Mouse (Mus musculus) spleen, postnatal 4 days (tissue): Measurements from ENCODE around the gene Gm20509.
A peak's percentile ranks its signal among the peaks of the same experiment; 100 is the strongest.
"Not testable (repeated sequence)": the region's sequence is repeated elsewhere in the genome, so short reads cannot be mapped to it uniquely, and the experiment has no call there.

ENCODE experiments used
- DNase-seq, 2 experiments: peaks; one replicate each; pipeline ENCODE4 v3.0.0; 2022; ENCODE audit warnings: low spot score in 2 of 2

Gene Gm20509

GRCm38 (mm10) chr9:73102181-73102580, at the start of gene Gm20509:
TSS of gene Gm20509 (plus strand) at chr9:73102470.
- DNase-seq: no peak

- no peak for DNase-seq
These were observed 46.8 kb upstream of the Gm20509 start for GRCm38 (mm10) chr9:73055441-73055911.

GRCm38 (mm10) chr9:73059224-73059623, 43.0 kb upstream of the Gm20509 start:
- no peak for DNase-seq

- DNase-seq: no peak
These were observed 38.5 kb upstream of the Gm20509 start for GRCm38 (mm10) chr9:73063621-73064290.

DNA sequence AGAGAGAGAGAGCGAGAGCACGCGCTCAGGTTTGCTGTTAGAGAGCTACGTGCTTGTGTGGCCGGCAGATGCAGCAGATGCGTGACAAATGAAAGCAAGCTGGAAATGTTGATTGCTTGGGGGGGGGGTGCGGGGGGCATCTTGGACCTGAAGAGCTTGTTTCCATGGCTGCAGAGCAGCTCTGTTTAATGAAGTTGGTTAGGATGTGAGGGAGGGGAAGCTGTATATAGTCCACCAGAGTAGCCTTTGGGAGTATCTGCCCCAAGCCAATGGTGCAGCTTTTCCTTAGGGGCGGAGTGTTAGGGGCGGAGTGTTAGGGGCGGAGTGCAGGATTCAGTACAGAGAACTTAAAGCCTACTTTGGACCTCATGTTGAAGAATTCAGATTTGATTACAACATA, 35.2 kb upstream of the Gm20509 start:
- DNase-seq: no peak

DNA sequence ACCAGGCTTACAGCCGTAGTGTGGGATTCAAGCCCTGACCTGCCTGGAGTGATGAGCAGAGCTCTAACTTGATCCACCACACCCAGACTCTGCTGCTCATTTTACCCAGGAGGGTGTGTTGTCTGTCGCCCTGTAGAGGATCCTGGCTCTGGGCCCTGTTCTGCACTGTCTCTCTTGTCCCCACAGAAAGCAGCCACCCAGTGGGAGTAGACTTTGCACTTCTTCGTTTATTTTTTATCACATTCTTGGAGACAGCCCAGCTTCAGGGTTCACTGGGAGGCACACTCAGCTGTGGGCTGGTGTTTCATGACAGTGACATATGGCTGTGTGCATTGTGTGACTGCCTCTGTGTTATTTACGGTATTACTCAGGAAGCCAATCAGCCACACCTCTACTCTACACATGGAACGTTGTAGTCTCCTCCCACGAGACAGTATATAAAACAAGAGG, 34.0 kb upstream of the Gm20509 start:
- no peak for DNase-seq

GRCm38 (mm10) chr9:73068688-73069087, 33.6 kb upstream of the Gm20509 start:
- DNase-seq: no peak

DNA sequence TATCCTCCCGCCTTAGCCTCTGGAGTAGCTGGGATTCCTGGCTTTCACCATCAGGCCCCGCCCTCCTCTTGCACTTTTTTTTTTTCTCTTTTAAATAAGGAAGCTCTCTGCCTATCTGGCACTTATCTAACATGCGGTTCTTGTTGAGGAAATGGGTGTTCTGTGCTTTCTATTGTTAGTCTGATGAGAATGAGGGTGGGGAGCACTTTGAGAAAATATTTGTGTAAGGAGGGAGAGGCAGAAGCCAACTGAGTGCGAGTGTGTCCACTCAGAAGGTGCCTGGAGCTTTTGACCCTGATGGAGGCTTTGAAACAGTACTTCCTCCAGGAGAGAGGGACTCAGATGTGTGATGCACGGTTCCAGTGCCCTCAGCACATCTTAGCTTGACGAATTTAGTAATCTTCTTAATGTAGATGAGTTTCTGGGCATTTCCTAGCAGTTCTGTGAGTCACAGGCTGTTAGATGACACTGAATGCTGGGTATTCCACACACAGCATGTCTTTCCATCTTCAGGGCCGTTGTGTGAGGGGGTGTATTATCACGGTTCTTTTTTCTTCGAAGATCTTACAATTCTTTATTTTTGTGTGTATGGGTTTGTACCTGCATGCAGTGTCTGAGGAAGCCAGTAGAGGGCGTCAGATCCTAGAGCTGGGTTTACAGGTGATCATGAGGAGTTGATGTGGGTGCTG, 31.2 kb upstream of the Gm20509 start:
- DNase-seq: no peak

DNA sequence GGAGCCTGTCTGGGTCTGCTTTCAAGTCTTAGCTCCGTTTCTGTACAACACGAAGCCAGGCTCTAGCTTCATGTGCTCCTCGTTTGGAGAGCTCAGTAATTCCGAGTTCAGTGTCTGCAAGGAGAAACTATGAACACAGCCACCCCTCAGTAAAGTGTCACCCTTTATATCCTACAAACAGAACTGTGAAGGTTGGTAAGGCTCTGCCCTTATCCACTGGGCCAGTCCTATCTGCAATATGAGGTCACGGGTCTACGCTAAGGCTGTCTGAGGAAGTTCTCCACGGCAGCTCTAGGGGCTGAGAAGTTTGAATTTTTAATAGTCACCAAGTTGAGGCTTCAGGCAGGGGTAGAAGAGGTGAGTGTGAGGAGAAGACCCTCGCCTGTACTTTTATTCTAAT, 29.8 kb upstream of the Gm20509 start:
- no peak for DNase-seq

DNA sequence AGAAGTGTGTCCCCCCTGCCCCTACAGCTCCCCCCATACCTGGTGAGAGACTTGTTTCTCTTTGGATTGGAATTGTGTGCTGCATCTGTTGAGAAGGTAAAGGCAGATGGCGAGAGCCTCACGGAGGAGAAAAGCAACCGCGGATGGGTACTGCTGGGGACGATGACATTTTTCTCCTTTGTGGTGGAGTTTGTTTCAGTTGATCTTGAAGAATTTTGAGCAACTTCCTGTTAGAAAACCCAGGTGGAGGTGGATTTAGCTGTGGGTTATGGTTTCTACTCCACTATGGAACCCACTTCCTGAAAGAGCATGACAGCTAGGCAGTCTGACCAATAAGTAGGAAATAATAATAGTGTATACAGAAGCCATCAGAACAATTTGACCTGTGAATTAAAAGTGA, 29.1 kb upstream of the Gm20509 start:
- DNase-seq: no peak

DNA sequence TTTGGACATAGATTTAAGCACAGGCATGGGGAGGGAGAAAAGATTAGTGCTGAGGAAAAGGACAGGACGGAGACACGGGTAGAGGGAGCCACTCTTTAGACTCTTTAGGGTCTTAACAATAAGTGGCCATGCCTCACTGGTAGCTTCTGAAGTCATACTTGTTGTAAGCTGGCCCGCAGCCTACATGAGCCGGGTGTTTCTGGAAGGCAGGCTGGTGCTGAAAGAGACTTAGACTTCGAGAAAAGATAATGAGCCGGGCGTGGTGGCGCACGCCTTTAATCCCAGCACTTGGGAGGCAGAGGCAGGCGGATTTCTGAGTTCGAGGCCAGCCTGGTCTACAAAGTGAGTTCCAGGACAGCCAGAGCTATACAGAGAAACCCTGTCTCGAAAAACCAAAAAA, 22.9 kb upstream of the Gm20509 start:
- DNase-seq: not testable (repeated sequence)

DNA sequence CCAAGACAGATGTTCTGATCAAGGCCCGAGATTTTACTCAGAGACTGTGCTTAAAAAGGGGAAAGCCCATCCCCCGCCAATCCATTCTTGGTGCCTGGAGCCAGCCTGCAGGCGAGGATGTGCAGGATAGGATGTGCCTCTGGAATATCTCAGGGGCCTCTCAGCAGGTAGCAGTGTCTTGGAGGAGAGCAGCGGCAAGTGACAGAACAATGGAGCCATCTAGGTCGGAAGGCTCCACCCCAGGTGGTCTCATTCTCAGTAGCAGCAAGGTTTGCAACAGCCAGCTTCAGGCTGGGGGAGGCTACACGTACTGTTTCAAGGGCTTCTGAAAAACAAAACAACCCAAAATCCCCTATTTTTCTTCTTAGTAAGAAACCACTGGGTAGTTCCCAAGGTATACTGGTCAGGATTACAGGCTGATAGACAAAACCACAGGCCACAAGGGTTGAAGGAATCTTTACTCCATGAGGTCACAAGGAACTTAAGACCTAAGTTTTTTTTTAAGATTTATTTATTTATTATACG, 22.4 kb upstream of the Gm20509 start:
- DNase-seq: no peak

DNA sequence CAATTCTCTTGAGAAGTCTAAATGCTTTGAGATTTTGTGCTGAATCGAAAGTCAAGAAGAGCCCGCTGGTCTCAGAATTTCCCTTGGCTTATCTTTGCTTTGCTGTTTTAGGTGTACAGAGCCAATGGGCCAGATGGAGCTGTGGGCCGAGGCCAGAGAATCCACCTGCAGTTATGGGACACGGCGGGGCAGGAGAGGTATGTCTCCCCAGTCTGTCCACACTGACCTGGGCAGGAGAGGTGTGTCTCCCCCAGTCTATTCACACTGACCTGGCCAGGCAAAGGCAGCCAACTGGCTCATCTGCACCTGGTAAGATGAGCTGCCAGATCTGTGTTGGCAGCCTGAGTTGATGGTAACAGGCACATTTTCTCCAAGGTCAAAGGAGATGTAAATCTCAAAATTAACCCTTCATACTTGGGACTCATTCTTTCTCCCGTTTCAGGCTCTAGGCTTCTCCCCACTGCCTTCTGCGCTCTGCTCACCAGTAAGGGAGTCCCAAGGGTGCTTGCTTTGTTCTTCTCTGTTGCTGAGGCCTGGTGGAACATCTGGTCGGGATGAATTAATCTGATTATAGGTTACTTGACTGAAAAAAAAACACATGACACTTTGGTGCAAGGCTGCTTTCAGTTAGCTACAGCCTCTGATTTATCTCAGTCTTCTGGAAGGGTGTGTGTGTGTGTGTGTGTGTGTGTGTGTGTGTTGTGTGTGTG, 19.8 kb upstream of the Gm20509 start:
- no peak for DNase-seq

- DNase-seq: no peak
These were observed 18.3 kb upstream of the Gm20509 start for GRCm38 (mm10) chr9:73083956-73084355.

GRCm38 (mm10) chr9:73085845-73086244, 16.4 kb upstream of the Gm20509 start:
- DNase-seq: no peak

DNA sequence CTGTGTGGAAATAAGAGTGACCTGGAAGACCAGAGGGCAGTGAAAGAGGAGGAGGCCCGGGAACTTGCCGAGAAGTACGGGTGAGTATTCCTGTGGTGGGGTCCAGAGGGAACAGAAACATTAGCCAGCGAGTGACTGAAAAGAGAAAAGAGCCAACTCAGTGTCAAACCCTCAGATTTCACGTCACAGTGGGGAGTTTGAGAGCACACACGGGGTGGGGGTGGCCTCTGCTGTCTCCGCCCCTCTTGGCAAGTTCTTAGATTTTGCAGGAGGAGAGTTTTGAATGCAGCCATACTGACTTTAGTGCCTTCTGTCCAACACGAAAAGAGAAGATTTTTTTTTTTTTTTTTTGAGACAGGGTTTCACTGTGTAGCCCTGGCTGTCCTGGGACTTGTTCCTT, 15.1 kb upstream of the Gm20509 start:
- DNase-seq: no peak

- DNase-seq: no peak
These were observed 14.7 kb upstream of the Gm20509 start for GRCm38 (mm10) chr9:73087581-73087980.

- DNase-seq: peak; percentile 42 to 69
These were observed 12.9 kb upstream of the Gm20509 start for GRCm38 (mm10) chr9:73089222-73089920.

DNA sequence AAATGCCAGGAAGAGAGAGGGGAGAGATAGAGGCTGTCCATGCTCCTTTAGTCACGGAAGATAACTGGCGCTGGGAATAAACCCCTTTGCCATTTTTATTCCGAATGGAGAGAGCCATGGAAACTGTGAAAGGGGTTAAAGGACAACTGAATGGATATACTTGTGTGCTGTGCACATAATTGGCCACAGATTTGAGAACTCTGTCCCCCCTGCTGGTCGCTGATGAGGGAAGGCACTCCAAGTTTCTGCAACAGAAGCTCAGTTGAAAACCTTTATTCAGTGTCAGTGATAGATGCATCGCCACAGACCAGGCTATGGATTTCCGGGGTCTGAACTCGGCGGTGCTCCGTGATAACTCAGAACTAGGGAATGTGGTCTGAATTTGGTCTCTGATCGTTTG, 12.1 kb upstream of the Gm20509 start:
- DNase-seq: no peak

DNA sequence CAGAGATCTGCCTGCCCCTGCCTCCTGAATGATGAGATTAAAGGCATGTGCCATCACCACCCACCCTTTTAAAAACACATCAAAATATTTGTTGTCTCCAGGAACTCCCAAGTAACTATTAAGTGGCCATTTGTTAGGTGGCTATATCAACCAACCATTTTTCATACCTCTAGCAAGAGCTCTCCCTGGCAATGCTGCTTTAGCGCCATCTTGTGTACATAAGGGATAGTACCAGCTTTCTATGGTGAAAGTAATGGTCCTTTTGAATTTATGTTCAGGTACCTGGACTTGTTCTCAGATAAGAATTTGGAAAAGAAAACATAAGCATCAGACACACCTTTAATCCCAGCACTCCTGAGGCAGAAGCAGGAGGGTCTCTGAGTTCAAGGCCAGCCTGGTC, 10.5 kb upstream of the Gm20509 start:
- DNase-seq: no peak

DNA sequence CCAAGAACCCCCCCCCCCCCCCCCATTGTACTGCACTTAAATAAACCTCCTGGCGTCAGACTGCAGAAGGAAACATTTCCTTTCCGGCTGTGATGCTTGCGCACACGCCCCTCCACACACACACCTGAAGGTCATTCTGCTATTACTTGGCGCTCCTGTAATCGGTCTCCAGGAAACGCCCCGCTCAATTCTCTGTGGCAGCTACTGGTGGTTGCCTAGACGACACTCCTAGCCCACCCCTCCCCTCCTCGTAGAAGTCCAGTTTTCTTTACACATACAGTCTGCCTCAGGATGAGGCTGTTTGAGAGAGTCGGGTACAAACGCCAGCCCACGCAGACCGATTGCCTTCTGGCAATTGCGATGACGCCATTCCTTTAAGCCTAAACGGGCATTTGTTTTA, 7.7 kb upstream of the Gm20509 start:
- DNase-seq: no peak

DNA sequence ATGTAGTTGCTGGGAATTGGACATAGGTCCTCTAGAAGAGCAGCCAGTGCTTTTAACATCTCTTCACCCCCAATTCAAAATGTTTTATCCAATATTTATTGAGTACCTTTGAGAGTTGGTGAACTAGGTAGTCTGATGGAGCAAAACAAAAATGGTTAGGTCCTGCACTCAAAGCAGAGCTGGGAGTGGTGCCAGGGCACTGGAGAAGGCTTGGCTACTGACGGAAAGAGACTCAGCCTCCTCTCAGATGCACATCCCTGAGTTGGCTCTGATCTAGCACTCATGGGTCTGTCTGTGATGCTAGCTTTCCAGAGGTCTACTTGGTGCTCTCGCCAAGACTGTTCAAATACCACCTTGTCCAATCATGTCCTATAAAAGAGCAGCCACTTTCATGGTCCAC, 4.4 kb upstream of the Gm20509 start:
- DNase-seq: no peak
